Mouse (Mus musculus): ENCODE results near the gene Apoc3. TPM values are rescaled to one million over a fixed set of nuclear protein-coding genes. Genes with fewer than 3 reads are reported as not detected.

Apoc3 gene
- total RNA-seq, 4 experiments from 2014 or later, result 1.5 to 4.7 (median 4.2) TPM; not detected in 1

DNA sequence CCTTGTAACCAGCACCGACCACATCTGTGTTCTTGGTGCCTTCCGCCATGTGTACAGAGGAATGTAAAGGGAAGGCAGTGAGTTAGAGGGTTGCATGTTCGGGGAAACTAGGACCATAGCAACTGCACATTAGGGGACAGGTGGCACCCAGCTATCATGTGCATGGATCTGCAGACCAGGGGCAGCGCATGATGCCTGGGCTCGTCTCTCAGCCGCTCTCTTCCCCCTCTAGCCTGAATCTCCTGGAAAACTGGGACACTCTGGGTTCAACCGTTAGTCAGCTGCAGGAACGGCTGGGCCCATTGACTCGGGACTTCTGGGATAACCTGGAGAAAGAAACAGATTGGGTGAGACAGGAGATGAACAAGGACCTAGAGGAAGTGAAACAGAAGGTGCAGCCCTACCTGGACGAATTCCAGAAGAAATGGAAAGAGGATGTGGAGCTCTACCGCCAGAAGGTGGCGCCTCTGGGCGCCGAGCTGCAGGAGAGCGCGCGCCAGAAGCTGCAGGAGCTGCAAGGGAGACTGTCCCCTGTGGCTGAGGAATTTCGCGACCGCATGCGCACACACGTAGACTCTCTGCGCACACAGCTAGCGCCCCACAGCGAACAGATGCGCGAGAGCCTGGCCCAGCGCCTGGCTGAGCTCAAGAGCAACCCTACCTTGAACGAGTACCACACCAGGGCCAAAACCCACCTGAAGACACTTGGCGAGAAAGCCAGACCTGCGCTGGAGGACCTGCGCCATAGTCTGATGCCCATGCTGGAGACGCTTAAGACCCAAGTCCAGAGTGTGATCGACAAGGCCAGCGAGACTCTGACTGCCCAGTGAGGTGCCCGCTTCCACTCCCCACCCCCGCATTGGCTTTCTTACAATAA lies 5.6 kb downstream of the Apoc3 start:
- DNase-seq, result peak; percentile 75

DNA sequence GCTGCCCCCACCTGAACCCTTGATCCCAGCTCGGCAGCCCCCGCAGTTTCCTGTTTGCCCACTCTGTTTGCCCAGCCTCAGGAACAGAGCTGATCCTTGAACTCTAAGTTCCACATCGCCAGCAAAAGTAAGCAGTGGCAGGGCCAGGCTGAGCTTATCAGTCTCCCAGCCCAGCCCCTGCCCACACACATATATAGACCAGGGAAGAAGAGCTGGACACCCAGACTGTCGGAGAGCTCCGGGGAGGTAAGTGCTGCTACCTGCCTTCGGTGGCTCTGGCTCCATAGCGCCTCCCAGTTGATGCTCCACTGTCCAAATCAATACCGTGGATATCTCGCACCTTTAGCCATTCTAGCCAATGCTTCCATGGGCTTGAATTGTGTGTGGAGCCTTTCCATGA lies 6.9 kb downstream of the Apoc3 start, which contains the start of gene Apoa1:
Apoa1 (plus strand) TSS at position 90 of the 400 bp plus-strand sequence.
- DNase-seq, result no peak

DNA sequence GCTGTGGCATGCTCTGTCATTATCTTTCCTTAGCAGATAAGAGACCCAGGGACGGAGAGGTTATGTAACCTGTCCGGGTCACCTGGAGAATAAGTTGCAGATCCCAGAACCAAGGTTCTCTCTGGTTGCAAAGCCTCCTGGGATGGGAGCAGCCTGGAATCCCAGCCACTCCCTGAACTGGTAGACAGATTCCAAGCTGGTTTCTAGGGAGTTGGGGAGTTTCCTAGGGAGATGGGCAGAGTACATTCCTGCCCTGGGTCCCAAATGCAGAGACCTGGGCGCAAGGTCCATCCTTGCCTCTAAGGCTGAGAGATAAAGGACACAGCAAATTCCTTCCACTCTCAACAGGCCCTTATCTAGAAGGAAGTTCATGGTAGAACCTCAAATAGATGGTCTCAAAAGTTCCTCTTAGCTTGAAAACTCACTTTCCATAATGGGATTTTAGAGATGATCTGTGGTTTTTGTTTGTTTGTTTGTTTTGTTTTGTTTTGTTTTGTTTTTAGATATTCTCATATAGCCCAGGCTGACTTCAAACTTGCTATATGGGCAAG lies 8.3 kb downstream of the Apoc3 start:
- DNase-seq, result no peak

DNA sequence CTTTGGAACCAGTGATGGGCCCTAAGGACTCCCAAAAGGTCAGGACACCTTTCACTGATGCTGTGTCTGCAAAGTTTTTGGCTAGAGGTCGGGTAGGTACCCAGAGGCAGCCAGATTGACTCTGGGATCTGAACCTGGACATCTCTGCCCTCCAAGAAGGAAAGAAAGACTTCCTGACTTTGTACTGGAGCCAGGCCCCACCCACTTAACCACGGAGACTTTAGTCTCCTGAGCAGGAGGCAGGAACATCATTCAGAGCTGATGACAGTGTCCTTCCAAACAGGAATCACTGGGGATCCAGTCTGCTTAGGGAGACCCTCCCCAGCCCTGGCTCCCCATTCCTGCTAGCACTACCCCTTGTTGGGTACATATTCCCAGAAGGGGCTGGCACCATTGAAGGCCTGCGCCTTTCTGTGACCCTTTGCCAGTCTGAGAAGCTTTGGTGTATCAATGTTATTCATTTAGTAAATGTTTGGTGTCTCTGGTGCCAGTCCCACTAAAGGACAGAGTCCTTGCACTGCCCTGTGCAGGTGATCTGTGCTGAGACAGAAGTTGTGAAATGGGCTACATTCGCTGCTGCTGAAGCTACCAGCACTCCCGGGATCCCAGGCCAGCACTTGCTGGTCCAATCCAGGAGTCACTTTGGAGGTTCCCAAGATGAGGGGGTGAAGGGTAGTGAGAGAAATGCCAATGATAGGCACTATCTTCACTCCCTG lies 10.3 kb downstream of the Apoc3 start:
- no peak for DNase-seq

DNA sequence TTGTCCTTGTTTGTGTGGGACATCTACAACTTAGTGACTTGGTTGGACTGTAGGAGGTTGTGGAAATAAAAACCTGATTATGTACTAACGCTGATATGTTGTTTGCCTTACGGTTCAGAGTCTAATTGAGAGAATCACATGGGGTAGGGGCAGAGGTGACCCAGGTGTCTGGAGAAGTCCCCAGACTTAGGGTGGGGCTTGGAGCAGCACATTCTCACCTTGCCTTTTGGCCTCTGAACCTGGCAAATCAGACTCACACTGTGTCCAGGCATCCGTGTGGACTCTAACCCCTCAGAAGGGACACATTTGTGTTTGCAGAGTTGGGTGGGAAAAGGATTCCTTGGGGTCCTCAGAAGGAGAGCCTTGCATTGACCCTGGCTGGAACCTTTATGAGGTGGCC lies 11.3 kb downstream of the Apoc3 start:
- no peak for DNase-seq

DNA sequence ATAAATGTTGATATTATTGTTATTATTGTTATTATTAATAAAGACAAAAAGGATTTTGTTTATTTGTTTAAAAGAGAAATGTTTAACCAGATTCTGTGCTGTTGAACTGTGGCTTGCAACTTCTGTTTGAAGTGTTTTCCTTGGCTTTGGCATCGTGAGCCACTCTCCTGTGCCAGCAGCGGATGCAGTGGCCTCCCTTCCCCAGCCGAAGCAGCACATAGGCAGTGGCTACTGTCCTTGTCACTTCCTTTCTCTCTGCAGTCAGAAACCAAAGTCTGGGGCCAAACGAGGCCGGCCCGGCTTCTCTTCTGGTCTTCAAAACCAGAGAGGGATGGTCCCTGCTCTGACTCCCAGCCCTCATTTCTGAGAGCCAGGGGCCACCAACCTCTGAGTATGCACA lies 12.3 kb downstream of the Apoc3 start:
- DNase-seq, result no peak

DNA sequence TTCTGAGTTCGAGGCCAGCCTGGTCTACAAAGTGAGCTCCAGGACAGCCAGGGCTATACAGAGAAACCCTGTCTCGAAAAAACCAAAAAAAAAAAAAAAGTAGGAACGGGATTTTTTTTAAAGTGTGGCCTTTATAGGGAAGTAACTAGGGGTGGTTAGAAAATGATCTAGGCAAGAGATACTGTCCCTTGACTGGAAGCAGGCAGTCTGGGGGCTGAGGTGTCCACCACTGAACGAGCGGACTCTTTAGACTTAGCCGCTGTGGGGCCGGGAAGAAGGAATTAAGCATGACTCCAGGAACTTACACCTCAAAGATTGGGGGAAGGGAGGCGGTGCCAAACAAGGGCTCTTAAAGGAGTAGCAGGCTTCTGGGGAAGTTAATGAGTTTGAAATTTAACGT lies 17.3 kb downstream of the Apoc3 start:
- DNase-seq, result no peak

DNA sequence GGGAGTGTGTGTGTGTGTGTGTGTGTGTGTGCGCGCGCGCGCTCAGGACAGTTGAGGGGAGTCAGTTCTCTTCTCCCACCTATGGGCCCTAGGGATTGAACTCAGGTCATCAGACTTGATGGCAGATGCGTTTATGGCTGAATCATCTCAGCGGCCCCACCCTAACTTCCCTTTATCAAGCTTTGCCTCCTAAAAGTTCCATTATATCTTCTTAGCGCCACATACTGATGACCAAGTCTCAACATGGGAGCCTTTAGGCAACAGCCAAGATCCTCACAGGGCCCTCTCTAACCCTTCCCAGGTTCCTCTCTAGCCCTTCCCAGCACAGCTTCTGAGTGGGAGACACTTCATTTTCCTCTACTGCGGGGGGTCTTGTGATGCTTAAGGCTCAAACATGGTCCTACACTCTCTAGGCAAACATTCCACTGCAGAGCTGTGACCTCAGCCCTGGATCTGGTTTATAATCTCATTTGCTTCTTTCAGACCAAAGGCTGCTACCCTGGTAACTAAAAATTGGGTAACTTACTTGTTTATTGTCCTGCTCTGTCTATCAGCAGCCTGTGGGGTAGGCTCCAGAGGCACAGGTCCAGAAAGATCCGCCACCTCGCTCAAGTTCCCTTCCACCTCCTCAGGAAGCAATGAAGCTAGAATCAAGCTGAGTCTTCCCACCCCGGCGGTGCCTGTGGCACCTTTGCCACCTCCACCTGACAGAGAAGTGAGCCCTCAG lies 18.5 kb downstream of the Apoc3 start:
- no peak for DNase-seq

DNA sequence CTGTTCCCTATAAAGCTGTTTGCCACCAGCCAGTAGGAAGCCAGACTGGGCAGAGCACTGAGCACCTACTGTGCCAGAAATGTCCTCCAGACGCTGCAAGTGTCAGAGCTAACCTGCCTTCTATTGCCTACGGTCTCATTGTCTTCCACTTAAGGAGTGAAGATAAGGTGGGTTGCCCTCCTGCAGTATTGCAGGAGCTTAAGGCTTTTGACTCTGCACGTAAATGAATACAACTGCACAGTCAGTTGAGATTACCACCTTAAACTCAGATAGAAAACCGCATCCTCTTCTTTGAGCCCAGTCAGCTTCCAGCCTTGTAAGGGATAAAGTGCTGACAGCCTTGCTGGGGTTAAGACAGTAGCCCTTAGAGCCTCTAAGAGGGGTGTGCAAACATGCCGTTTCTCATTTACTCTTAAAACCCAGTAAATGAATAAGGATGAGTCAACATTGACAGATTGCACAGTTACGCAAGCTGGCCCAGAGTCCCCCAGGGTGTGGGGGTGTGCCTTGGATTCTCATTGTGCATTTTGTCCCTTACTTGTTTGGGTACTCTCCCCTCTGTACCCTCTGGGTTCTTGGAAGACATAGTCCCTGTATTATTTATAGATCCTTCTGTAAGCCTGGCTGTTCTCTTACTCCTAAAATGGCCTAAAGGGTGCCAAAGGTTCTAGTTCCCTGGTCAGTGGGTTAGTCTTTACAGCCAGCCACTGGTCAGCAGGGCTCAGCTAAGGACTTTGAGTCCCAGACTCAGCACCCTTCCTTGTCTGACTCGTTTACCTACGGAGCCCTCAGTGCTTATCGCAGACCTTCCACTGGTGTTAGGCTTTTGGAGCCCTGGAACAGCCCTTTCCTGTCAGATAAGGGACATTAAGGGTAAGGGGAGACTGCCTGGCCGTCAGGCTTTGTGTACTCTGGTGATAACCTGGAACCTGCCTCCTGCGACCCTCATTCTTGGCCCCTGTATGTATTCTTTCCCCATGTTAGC lies 19.8 kb downstream of the Apoc3 start:
- DNase-seq, result no peak

DNA sequence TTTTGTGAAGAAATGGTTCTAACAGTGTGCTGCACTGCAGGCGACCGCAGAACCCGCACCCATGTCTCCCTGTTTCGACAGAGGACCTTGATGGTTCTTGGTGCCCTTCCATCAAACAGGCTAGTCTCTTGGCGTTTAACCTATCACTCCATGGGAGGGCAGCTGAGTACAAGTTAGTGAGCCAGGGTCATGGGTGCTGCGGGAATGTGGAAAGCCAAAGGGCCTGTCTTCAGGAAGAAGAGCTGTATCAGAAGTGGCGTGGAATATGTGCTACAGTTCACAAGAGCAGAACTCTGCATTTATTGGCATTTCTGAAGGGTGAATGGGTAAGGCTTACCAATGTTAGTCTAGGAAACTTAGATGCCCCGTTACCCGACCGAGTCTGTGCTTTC lies 20.5 kb downstream of the Apoc3 start:
- DNase-seq, result no peak

DNA sequence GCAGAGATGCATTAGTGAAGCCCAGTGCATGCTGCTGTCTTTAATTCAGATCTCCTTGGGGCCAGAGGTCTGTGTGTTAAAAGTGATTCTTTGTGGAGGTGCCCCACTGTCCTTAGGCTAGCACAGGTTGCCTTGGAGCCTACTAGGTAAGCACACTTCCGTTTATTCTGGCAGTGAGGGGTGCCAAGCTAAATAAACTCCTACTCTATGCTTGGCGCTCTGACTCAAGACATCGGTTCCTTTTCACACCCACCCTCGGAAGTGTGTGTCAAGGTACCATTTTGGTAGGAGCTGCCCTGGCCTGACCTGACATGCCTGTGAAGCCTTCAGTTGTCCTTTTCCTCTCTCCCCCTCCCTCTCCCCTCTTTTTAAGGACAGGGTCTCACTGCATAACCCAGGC lies 21.2 kb downstream of the Apoc3 start:
- no peak for DNase-seq

DNA sequence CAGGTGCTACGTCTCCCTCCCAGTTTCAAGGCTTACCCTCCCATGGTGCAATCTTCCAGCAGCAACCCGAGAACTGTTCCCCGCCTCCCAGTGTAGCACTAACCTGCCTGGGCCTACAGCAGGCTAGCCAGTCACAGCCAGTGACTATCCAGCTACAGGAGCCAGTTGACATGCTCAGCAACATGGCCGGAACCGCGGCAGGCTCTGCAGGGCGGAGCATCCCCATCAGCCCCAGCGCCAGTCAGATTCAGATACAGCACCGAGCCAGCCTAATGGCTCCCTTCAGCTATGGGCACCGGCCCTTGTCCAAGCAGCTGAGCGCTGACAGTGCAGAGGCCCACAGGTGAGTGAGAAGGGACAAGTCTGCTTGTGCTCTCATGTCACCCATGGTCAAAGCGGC lies 25.0 kb downstream of the Apoc3 start:
- DNase-seq, result no peak

DNA sequence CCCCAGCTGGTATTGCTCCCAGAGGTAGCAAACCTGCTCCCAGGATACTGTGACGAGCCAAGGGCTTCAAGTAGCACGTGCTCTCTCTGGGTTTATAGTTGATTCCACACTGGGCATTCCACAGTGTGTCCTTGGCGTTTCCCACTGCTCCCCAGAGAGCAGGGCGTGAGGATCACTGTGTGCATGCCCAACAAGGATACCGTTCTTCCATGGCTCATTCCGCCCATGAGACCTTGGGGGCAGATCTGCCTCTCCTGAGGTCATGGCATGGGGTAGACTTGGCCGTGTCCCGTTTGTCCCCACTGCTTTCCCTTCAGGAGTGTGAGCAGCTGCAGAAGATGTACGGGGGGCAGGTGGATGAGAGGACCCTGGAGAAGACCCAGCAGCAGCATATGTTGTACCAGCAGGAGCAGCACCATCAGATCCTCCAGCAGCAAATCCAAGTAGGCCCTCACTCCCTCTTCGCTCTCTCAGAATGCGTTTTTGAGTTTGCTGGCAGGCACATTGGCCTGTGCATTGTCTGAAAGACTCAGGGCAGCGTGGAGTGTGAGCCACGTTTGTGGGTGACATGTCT lies 26.9 kb downstream of the Apoc3 start:
- no peak for DNase-seq

DNA sequence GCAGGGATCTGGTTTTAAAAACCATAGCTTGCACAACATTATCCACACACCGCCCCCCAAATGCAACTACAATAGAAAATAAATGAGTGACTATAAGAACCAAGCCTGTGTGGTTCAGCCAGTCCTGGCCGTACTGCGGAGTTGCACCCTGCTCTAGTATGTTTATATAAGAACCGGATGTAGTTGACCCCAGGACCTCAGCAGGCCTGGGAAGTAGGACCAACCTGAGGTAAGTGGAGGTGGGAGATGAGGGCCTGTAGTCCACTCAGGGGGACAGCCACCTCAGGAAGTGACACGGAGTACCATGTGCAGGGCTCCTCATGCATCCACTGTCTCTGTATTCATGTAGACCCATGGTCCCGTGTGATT lies 28.0 kb downstream of the Apoc3 start:
- DNase-seq, result no peak

DNA sequence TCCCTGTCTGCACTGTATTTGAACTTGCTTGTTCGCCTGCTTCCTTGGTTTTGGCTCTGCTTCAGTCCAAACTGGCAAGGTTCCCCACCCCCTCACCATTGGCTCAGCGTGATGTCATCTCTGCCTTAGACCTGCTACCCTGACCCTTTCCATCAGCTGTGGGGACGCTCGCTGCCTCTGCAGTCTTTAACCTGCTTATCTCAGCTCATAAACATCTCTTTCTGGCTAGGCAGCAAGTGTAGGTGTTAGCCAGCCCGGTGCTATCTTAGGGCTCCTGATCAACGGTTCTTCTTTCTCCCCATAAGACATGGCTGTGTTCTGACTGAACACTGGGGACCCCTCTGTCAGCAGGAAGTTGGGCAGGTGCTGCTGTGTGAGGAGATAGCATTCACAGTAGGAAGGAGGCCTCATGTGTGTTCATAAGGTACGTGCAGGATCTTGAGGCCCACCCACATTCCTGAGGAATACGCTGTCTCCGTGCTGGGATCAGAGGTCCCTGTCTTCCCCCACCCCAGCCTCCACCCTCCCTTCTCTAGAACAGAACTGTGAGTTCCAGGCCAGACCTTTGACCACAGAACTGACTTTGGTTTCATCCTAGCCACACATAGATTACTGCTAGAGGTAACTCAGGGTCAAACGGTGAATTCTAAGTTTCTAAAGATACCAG lies 28.5 kb downstream of the Apoc3 start:
- no peak for DNase-seq

DNA sequence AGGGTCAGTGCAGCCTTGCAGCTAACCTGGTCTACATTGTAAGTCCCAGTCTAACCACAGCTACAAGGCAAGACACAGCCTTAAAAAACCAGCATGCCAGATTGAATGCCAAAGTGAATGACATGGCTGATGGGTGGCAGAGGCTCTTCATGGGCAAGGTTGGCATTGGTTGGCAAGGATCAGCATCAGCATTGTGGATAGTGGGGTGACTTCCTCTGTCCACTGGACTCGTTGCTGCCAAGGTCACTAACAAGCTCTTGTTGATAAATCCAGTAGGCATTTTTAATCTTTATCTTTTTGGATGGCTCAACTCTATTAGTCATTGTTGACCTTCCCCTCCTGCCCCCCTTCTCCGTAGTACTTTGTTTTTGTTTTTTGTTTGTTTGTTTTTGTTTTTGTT lies 35.8 kb downstream of the Apoc3 start:
- peak; percentile 73 for DNase-seq

DNA sequence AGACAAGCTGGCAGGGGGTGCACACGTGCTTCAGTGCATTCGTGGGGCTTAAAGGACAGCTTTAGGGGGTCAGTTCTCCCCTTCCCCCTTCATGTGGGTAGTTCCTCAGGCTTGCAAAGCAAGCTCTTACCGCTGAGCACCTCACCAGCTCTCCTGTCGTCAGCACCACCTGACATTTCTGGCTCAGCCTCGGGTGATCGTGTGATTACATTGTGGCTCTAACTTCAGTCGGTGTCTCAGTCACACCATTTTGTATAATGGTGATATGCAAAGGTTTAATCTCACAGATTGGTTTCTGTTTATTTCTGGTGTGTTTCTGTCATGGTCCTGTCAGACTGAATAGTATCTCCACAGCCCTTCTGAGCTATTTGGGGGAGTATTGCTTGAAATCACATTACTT lies 36.5 kb downstream of the Apoc3 start:
- DNase-seq, result no peak

DNA sequence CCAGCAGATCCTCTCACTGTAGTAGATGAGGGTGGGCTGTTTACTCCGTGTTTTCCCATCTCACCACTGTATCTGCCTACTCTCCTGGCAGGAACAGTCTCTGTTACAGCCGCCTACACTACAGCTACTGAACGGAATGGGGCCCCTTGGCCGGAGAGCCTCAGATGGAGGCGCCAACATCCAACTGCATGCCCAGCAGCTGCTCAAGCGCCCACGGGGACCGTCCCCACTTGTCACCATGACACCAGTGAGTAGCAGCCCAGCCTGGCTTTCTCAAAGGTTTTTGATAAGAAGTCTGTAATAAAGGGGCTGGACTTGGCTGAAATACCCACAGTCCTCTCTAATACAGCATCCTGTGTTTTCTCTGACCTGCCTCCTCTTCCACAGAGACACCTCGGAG lies 37.0 kb downstream of the Apoc3 start:
- DNase-seq, result no peak

DNA sequence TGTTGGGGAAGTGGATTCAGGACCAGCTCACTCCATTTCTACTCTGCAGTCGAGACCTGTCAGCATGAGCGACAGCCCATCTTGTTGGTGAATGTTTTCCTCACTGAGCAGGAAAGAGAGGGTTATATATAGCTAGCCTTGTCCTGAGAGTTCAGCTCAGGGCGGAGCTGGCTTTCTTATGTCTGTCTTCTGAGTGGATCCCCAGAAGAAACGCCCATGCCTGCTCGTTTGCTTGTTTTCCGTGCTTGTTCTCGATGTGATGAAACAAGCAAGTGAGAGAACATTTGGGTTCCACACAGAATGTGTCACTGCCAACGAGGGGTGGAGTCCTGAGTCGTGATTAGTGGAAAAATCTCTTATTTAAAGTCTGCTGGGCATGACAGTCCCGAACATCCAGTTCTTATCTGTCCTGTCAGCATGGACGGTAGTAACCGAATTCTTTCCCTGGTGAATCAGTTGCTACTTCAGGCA lies 38.7 kb downstream of the Apoc3 start:
- DNase-seq, result peak; percentile 48

DNA sequence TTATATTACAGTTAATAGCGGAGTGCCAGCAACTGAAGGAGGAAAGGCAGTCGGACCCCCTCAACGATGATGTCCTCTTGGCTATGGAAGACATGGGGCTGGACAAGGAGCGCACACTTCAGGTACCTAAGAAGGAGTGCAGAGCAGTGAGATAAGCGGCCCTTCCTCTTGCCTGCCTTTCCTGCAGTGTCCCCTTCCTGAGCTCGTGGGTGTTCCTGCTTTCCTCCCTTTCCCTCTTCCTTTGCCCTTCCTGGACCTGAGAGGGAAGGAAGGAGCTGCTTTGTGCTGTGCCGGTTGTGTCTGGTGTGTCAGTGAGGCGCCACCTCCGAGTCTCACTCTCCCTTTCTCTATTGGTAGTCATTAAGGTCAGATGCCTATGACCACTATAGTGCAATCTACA lies 40.6 kb downstream of the Apoc3 start:
- DNase-seq, result no peak

DNA sequence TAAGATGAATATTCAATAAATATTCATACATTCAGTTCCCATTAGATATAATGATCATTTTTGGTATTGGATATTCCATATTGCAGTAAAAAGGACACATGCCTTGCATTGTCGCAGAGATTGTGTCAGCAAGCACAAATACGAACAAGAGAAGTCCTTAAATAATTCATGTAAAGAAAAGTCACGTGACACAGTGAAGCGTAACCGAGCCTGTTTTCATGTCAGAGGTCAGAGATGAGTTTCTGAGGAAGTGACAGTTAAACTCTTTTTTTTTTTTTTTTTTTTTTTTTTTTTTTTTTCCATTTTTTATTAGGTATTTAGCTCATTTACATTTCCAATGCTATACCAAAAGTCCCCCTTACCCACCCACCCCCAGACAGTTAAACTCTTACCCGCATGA lies 42.8 kb downstream of the Apoc3 start:
- no peak for DNase-seq

All from adrenal gland, adult 8-10 months (tissue).